Mouse (Mus musculus): ENCODE data around the gene Llgl2. TPM values are rescaled to one million over a fixed set of nuclear protein-coding genes. Genes with fewer than 3 reads are reported as not detected.
A peak's percentile ranks its signal among the peaks of the same experiment; 100 is the strongest.

The Llgl2 gene
- polyA plus RNA-seq, 1 experiment from 2014 or later, result 14.3 TPM

GRCm38 (mm10) chr11:115811381-115812093 lies 12.3 kb upstream of the Llgl2 start:
- Histone ChIP-seq H3K9ac (peak overlapping the region; percentile 90), H3K27ac (no peak overlapping the region), H3K36me3 (peaks cover 40% of the 10 kb centered on the region), H3K9me3 (replicated peaks) (no peaks in the 10 kb centered on the region), H3K27me3 (replicated peaks) (no peaks in the 10 kb centered on the region), H3K4me3 (peak overlapping the region; percentile 93), H3K4me1 (peaks cover 87% of the 10 kb centered on the region), H3K4me2 (peak overlapping the region; percentile 99)
- no peak for ATAC-seq
- WGBS (ENCODE audit: insufficient replicate concordance), result 79% methylated on average over 20 of the region's 20 CpGs

DNA sequence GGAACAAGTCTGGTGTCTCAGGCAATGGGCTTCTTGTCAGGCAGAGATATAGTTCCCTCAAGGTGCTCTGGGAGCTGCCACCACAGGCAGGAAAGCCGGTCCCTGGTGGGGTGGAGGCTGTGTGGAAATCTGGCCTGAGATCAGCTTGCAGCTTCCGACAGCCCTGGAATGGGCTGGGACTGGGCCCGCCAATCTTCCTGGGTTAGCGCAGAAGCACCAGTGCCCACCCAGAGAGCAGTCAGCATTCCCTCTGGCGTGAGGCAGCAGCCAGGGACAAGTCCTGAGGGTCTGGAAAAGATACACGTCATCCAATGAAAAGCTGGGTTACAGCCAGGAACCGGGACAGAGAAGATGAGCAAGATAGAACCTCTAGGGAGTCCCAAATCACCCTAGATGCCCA lies 11.8 kb upstream of the Llgl2 start:
- Histone ChIP-seq H3K27me3 (replicated peaks) (no peaks in the 10 kb centered on the region), H3K4me1 (peaks cover 81% of the 10 kb centered on the region), H3K27ac (peak overlapping the region; percentile 82; the same call in 1 of the 2 replicates), H3K9me3 (replicated peaks) (no peaks in the 10 kb centered on the region), H3K36me3 (peaks cover 40% of the 10 kb centered on the region), H3K4me3 (peak overlapping the region; percentile 93), H3K9ac (peak overlapping the region; percentile 90), H3K4me2 (peak overlapping the region; percentile 99)
- WGBS (ENCODE audit: insufficient replicate concordance), result 63% methylated on average over 7 of the region's 7 CpGs
- ATAC-seq, result no peak

GRCm38 (mm10) chr11:115812533-115813420 lies 11.1 kb upstream of the Llgl2 start:
- no peaks in the 10 kb centered on the region for H3K9me3 ChIP-seq (replicated peaks)
- H3K4me2 ChIP-seq, result peak overlapping the region; percentile 99
- 10% methylated on average over 28 of the region's 28 CpGs for WGBS (ENCODE audit: insufficient replicate concordance)
- H3K36me3 ChIP-seq, result peaks cover 39% of the 10 kb centered on the region
- H3K4me3 ChIP-seq, result peak overlapping the region; percentile 93
- H3K9ac ChIP-seq, result peak overlapping the region; percentile 90
- H3K4me1 ChIP-seq, result peaks cover 75% of the 10 kb centered on the region
- no peaks in the 10 kb centered on the region for H3K27me3 ChIP-seq (replicated peaks)
- H3K27ac ChIP-seq, result peak overlapping the region; percentile 82
- ATAC-seq, result peak; percentile 15; the same call in 1 of the 2 replicates

- peak within 1 kb of the TSS; percentile 82 for H3K27ac ChIP-seq
- ATAC-seq, result peak; percentile 90
These were observed 10.1 kb upstream of the Llgl2 start, which contains the start of gene Caskin2 for GRCm38 (mm10) chr11:115813507-115814296. Gene Caskin2 (minus strand): TSS chr11:115813639.

GRCm38 (mm10) chr11:115814605-115815450 lies 9.0 kb upstream of the Llgl2 start, which contains the start of gene Tsen54:
Gene Tsen54 (plus strand): TSS chr11:115814724.
- peak within 1 kb of the TSS; percentile 90 for H3K9ac ChIP-seq
- peak; percentile 65 for ATAC-seq
- peaks cover 54% of the 10 kb centered on the region for H3K4me1 ChIP-seq
- H3K9me3 ChIP-seq (replicated peaks), result no peaks in the 10 kb centered on the region
- peak within 1 kb of the TSS; percentile 82 for H3K27ac ChIP-seq
- H3K27me3 ChIP-seq (replicated peaks), result no peaks in the 10 kb centered on the region
- peak within 1 kb of the TSS; percentile 99 for H3K4me2 ChIP-seq
- H3K36me3 ChIP-seq, result peaks cover 52% of the 10 kb centered on the region
- H3K4me3 ChIP-seq, result peak within 1 kb of the TSS; percentile 93
- WGBS (ENCODE audit: insufficient replicate concordance), result under 1% methylated on average over 84 of the region's 84 CpGs

More at GRCm38 (mm10) chr11:115813507-115814296, 10.1 kb upstream of the Llgl2 start, which contains the start of gene Caskin2:
- H3K36me3 ChIP-seq, result peaks cover 44% of the 10 kb centered on the region
- H3K4me3 ChIP-seq, result peak within 1 kb of the TSS; percentile 93
- no peaks in the 10 kb centered on the region for H3K27me3 ChIP-seq (replicated peaks)
- peak within 1 kb of the TSS; percentile 90 for H3K9ac ChIP-seq
- H3K9me3 ChIP-seq (replicated peaks), result no peaks in the 10 kb centered on the region
- under 1% methylated on average over 44 of the region's 44 CpGs for WGBS (ENCODE audit: insufficient replicate concordance)
- H3K4me2 ChIP-seq, result peak within 1 kb of the TSS; percentile 99
- H3K4me1 ChIP-seq, result peaks cover 65% of the 10 kb centered on the region

GRCm38 (mm10) chr11:115817331-115817730 lies 6.5 kb upstream of the Llgl2 start:
- no peak overlapping the region for H3K4me2 ChIP-seq
- peaks cover 59% of the 10 kb centered on the region for H3K36me3 ChIP-seq
- no peaks in the 10 kb centered on the region for H3K9me3 ChIP-seq (replicated peaks)
- no peak overlapping the region for H3K27ac ChIP-seq
- no peak overlapping the region for H3K9ac ChIP-seq
- WGBS (ENCODE audit: insufficient replicate concordance), result 85% methylated on average over 5 of the region's 5 CpGs
- H3K27me3 ChIP-seq (replicated peaks), result no peaks in the 10 kb centered on the region
- ATAC-seq, result no peak
- peaks cover 29% of the 10 kb centered on the region for H3K4me1 ChIP-seq
- H3K4me3 ChIP-seq, result no peak overlapping the region

- Histone ChIP-seq H3K9ac (no peak overlapping the region), H3K36me3 (peaks cover 64% of the 10 kb centered on the region), H3K4me3 (no peak overlapping the region), H3K4me1 (peaks cover 32% of the 10 kb centered on the region), H3K4me2 (no peak overlapping the region), H3K27ac (no peak overlapping the region), H3K9me3 (replicated peaks) (no peaks in the 10 kb centered on the region), H3K27me3 (replicated peaks) (no peaks in the 10 kb centered on the region; the same call in 1 of the 2 replicates)
- ATAC-seq, result no peak
- 85% methylated on average over 16 of the region's 16 CpGs for WGBS (ENCODE audit: insufficient replicate concordance)
These were observed 3.8 kb upstream of the Llgl2 start for GRCm38 (mm10) chr11:115819915-115820623.

GRCm38 (mm10) chr11:115821001-115821400 lies 2.8 kb upstream of the Llgl2 start:
- no peak for ATAC-seq
- H3K4me1 ChIP-seq, result peaks cover 27% of the 10 kb centered on the region
- H3K9me3 ChIP-seq (replicated peaks), result no peaks in the 10 kb centered on the region
- H3K4me3 ChIP-seq, result no peak overlapping the region
- no peak overlapping the region for H3K4me2 ChIP-seq
- WGBS (ENCODE audit: insufficient replicate concordance), result 58% methylated on average over 4 of the region's 4 CpGs
- H3K9ac ChIP-seq, result no peak overlapping the region
- no peak overlapping the region for H3K27ac ChIP-seq
- peaks cover 3% of the 10 kb centered on the region; the same call in 1 of the 2 replicates for H3K27me3 ChIP-seq (replicated peaks)
- peaks cover 64% of the 10 kb centered on the region for H3K36me3 ChIP-seq

DNA sequence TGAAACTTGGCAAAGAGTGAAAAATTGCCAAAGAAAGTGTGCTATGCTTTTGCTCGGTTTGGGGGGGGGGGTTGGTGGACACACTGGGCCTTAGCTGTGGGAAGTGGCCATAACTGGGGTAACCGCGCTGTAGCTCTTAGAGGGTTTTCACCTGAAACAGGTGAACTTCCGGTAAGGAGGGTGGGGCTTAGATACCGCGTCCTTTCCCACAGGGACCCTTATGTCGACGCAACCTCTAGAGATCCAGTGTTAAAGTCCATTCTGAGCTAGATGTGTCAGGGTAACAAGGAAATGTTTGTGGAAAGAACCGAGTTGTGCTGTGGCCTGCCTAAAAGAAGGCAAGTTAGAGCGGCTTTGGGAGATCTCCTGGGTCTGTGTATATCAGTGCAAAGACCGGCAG lies 964 bp downstream of the Llgl2 start:
- peaks cover 31% of the 10 kb centered on the region for H3K36me3 ChIP-seq
- H3K27me3 ChIP-seq (replicated peaks), result peaks cover 14% of the 10 kb centered on the region
- H3K9ac ChIP-seq, result peak overlapping the region; percentile 88
- H3K4me3 ChIP-seq, result peak overlapping the region; percentile 81
- H3K4me2 ChIP-seq, result peak overlapping the region; percentile 99
- peaks cover 53% of the 10 kb centered on the region for H3K4me1 ChIP-seq
- H3K9me3 ChIP-seq (replicated peaks), result no peaks in the 10 kb centered on the region
- ATAC-seq, result no peak
- WGBS (ENCODE audit: insufficient replicate concordance), result 22% methylated on average over 11 of the region's 11 CpGs
- no peak overlapping the region for H3K27ac ChIP-seq

DNA sequence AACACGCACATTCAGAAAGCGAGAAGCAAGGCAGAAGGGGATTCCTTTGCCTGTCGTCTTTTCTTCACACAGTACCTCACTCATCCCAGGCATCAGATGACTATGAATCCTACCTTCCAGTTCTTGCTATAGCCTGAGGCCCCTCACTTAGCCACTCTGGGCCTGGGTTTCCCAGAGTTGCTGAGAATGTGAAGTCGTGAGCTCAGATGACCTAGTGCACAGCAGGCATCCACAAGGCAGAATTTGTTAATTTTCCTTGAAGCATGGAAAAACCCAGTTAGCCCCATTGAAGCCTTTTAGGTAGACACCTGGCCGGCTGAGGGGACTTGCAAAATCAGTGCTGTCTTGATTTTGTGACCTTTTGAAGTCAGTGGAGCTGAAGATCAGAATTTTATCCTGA lies 2.6 kb downstream of the Llgl2 start:
- Histone ChIP-seq H3K27me3 (replicated peaks) (peaks cover 14% of the 10 kb centered on the region), H3K4me3 (no peak overlapping the region), H3K9ac (no peak overlapping the region), H3K4me1 (peaks cover 70% of the 10 kb centered on the region), H3K4me2 (no peak overlapping the region), H3K9me3 (replicated peaks) (no peaks in the 10 kb centered on the region), H3K36me3 (peaks cover 14% of the 10 kb centered on the region), H3K27ac (no peak overlapping the region)
- ATAC-seq, result no peak
- 72% methylated on average over 5 of the region's 5 CpGs for WGBS (ENCODE audit: insufficient replicate concordance)

Measured in liver, embryonic 12.5 days (tissue).